In the genomic region with DNA sequence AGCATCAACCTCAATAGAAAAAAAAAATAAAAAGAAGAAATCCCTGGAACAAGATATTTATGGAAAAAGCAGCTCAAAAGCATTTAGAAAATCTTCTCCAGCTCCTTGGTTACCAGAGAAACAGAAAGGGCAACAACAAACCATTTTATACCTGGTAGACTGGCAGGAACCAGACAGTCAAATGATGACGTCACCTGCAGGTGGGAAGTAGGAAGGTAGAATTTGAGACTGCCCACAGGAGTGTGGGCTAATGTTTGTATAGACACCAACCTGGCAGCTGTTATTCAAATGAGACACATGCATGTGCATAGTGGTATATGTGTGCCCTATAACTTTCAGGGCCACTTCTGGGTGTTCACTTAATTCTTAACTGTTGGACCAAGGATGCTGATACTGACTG, we compare ENCODE assay signal across 23 mouse cellular contexts.
A peak's percentile ranks its signal among the peaks of the same experiment; 100 is the strongest.
DNase-seq lines count a peak whose midpoint lies in the region; ATAC-seq lines count a peak whose summit lies in the region.
"Had no signal": no experiment of that assay in that cellular context is flagged by ENCODE, and none has a peak within 500 bp of the region (broad histone marks: within the 10 kb centered on the region; RNA-seq: fewer than 3 reads in every experiment).

No protein-coding gene starts in this region.

- no peaks in the 10 kb centered on the region for H3K27me3 ChIP-seq in forebrain, embryonic 11.5 days (ENCODE audit: control insufficient read depth, insufficient read depth, low read length)
- H3K27me3 ChIP-seq in forebrain, embryonic 15.5 days = no peaks in the 10 kb centered on the region
- no peaks in the 10 kb centered on the region for H3K27me3 ChIP-seq in heart, embryonic 10.5 days (ENCODE audit: insufficient read depth, poor library complexity, severe bottlenecking)
- H3K27me3 ChIP-seq: embryonic facial prominence, embryonic 15.5 days; forebrain, embryonic 13.5 days had no signal

- no peak overlapping the region for H3K27ac ChIP-seq in forebrain, embryonic 11.5 days (ENCODE audit: low read depth, low read length)
- H3K27ac ChIP-seq in forebrain, embryonic 15.5 days (replicated peaks) = no peak overlapping the region
- H3K27ac ChIP-seq in heart, embryonic 10.5 days = no peak overlapping the region
- H3K27ac ChIP-seq: embryonic facial prominence, embryonic 13.5 days; embryonic facial prominence, embryonic 15.5 days; forebrain, embryonic 10.5 days; forebrain, embryonic 13.5 days had no signal

- ATAC-seq in forebrain, embryonic 11.5 days (replicated peaks; ENCODE audit: low FRiP score) = no peak
- no peak for ATAC-seq in forebrain, embryonic 15.5 days (replicated peaks)
- ATAC-seq: activated CD4-positive, CD25-positive, alpha-beta regulatory T cell, adult 4 months; CD4-positive, CD25-positive, alpha-beta regulatory T cell, adult 4 months; forebrain, embryonic 13.5 days; Patski had no signal

- H3K9ac ChIP-seq in forebrain, embryonic 11.5 days (ENCODE audit: low read length) = no peak overlapping the region
- no peak overlapping the region for H3K9ac ChIP-seq in forebrain, embryonic 15.5 days (replicated peaks)
- H3K9ac ChIP-seq: embryonic facial prominence, embryonic 13.5 days; embryonic facial prominence, embryonic 15.5 days; forebrain, embryonic 13.5 days had no signal

- peak; percentile 14 for DNase-seq in forebrain, embryonic 11.5 days (ENCODE audit: low spot score)
- peak; percentile 24 for DNase-seq in heart, embryonic 10.5 days (ENCODE audit: low spot score)
- no peak for DNase-seq in heart, postnatal 10 days
- DNase-seq in brain, adult 2 months (ENCODE audit: low read depth, low spot score) = peak; percentile 63
- DNase-seq in adrenal gland, postnatal 36 days = no peak
- DNase-seq: adrenal gland, adult 8-10 months; adrenal gland, postnatal 14 days; B cell, adult 2 months; cerebellum, adult 11-12 months; cerebellum, adult 2 months; cerebellum, adult 9-10 months; cerebellum, postnatal 10 days; cerebellum, postnatal 25 days had no signal

- intact Hi-C loops in heart, postnatal 10 days (cut with DNase I) = no loop called here

- H3K4me2 ChIP-seq in forebrain, embryonic 11.5 days (ENCODE audit: low read depth, low read length, severe bottlenecking) = no peak overlapping the region
- H3K4me2 ChIP-seq in forebrain, embryonic 15.5 days (replicated peaks) = no peak overlapping the region
- H3K4me2 ChIP-seq: embryonic facial prominence, embryonic 13.5 days; embryonic facial prominence, embryonic 15.5 days; forebrain, embryonic 13.5 days had no signal

- no peaks in the 10 kb centered on the region for H3K36me3 ChIP-seq in forebrain, embryonic 11.5 days (ENCODE audit: control insufficient read depth, insufficient read depth, low read length)
- no peaks in the 10 kb centered on the region for H3K36me3 ChIP-seq in forebrain, embryonic 15.5 days
- no peaks in the 10 kb centered on the region for H3K36me3 ChIP-seq in heart, embryonic 10.5 days
- H3K36me3 ChIP-seq: embryonic facial prominence, embryonic 13.5 days; embryonic facial prominence, embryonic 15.5 days; forebrain, embryonic 10.5 days; G1E had no signal

- no peak overlapping the region for H3K4me3 ChIP-seq in forebrain, embryonic 11.5 days (ENCODE audit: low read depth, low read length)
- H3K4me3 ChIP-seq in forebrain, embryonic 15.5 days = no peak overlapping the region
- no peak overlapping the region for H3K4me3 ChIP-seq in heart, embryonic 10.5 days
- H3K4me3 ChIP-seq: embryonic facial prominence, embryonic 13.5 days; embryonic facial prominence, embryonic 15.5 days; erythroblast, embryonic 14.5 days; forebrain, embryonic 10.5 days; forebrain, embryonic 13.5 days had no signal

- H3K4me1 ChIP-seq in forebrain, embryonic 11.5 days (replicated peaks; ENCODE audit: control insufficient read depth, insufficient read depth, low read length) = peaks cover 7% of the 10 kb centered on the region; the same call in 1 of the 2 replicates
- H3K4me1 ChIP-seq in forebrain, embryonic 15.5 days = 0 out of 2 replicates have a peak, but pooled peaks cover 3% of the 10 kb centered on the region
- H3K4me1 ChIP-seq in heart, embryonic 10.5 days = no peaks in the 10 kb centered on the region
- H3K4me1 ChIP-seq: embryonic facial prominence, embryonic 13.5 days; embryonic facial prominence, embryonic 15.5 days had no signal

- no peaks in the 10 kb centered on the region for H3K9me3 ChIP-seq in forebrain, embryonic 11.5 days (ENCODE audit: control insufficient read depth, low read length)
- no peaks in the 10 kb centered on the region for H3K9me3 ChIP-seq in forebrain, embryonic 15.5 days
- H3K9me3 ChIP-seq in heart, embryonic 10.5 days = no peaks in the 10 kb centered on the region
- H3K9me3 ChIP-seq: embryonic facial prominence, embryonic 13.5 days; embryonic facial prominence, embryonic 15.5 days; forebrain, embryonic 10.5 days; forebrain, embryonic 13.5 days; G1E had no signal

- WGBS in forebrain, embryonic 11.5 days = 82% methylated on average over 1 of the region's 1 CpGs
- WGBS in forebrain, embryonic 15.5 days = 90% methylated on average over 1 of the region's 1 CpGs
- 72% methylated on average over 1 of the region's 1 CpGs for WGBS in heart, embryonic 10.5 days

Comparison
In these comparisons a context has a peak if more than half of its experiments do, and no peak if none do; other contexts are left out.
1. DNase-seq: peak in forebrain, embryonic 11.5 days (single experiment), heart, embryonic 10.5 days (single experiment) and brain, adult 2 months (single experiment); none in heart, postnatal 10 days (0 of 2) and adrenal gland, postnatal 36 days (0 of 2).